Mouse (Mus musculus) neural tube, postnatal 0 days (tissue): ENCODE measurements around the gene Hspe1. TPM values are rescaled to one million over a fixed set of nuclear protein-coding genes. Genes with fewer than 3 reads are reported as not detected.

Source experiments
- polyA plus RNA-seq: library from polyadenylated mRNA; unstranded; fragments of >200 nt; fragmentation: Nextera tagmentation; extraction: Ambion mirVana; gene quantifications from 2 replicates; pipeline ENCODE4 v1.2.1, GENCODE M21; 2015

The Hspe1 gene
- 274 and 307 TPM in 2 replicates for polyA plus RNA-seq

DNA sequence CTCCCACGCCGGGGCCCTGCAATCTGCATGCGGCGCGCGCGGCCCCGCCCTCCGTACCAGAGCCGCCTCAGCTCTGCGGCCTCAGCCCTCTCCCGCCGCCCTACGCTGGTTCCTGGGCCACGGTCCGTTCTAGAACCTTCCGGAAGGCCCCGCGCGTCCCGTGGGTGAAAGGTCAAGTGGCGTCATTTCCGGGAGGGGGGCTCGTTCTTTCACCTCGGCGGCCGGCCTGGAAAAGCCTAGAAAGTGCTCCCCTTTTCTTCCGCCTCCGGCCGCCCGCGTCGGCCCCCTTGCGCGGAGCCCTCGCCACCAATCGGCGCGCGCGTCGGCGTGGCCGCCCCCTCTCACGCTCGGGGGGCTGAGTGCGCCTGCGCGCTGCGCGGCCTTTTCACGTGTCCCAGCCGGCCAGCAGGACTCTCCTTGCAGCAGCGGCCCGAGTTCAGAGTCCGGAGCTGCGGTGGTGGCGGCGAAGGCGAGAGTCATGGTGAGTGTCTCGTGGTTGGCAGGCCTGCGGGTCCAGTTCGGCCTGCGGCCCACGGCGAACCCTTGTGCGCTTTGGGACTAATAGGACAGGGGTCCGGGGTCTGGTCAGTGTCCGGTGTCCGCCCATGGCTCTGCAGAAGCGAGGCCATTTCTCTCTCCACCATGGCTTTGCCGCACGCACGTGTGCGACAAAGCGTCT is at the start of gene Hspe1, which contains the start of gene Hspd1:
Hspe1 (plus strand) TSS at position 201 of the 679 bp plus-strand sequence.
Hspd1 (minus strand) TSS at position 312 of the 679 bp plus-strand sequence.

GRCm38 (mm10) chr1:55052355-55052953 is 35.5 kb upstream of the Hspe1 start, which contains the start of gene Coq10b:
TSS of gene Coq10b (plus strand) at chr1:55052770.

GRCm38 (mm10) chr1:55130943-55131401 is 43.0 kb downstream of the Hspe1 start, which contains the start of gene Mob4:
TSS of gene Mob4 (plus strand) at chr1:55131231.

Other genes with a start within 250 kb of the Hspe1 start
- 12.6 and 13.2 TPM in 2 replicates for gene Ankrd44, start 161.7 kb upstream of the Hspe1 start, polyA plus RNA-seq
- 199 and 212 TPM in 2 replicates for gene Sf3b1, start 60.7 kb upstream of the Hspe1 start, polyA plus RNA-seq
- 26.5 and 28.8 TPM in 2 replicates for gene Coq10b, start 35.4 kb upstream of the Hspe1 start, polyA plus RNA-seq
- 241 and 244 TPM in 2 replicates for gene Hspd1, start 111 bp downstream of the Hspe1 start, polyA plus RNA-seq
- gene Mob4, start 43.1 kb downstream of the Hspe1 start, polyA plus RNA-seq, result 133 and 137 TPM in 2 replicates
- gene Rftn2, start 138.7 kb downstream of the Hspe1 start, polyA plus RNA-seq, result 13.0 and 13.5 TPM in 2 replicates
- 2.1 and 2.4 TPM in 2 replicates for gene Mars2, start 149.0 kb downstream of the Hspe1 start, polyA plus RNA-seq